Mouse (Mus musculus): ENCODE results near the gene Hemgn. TPM values are rescaled to one million over a fixed set of nuclear protein-coding genes. Genes with fewer than 3 reads are reported as not detected.

Hemgn gene
- total and polyA plus RNA-seq, 3 experiments: 11.8 to 19.9 TPM; not detected in 1

- H3K36me3 ChIP-seq (ENCODE audit: control insufficient read depth in 1 of 2, insufficient read depth in 2 of 2, low read length in 2 of 2): peaks cover 0 to 25% of the 10 kb centered on the region in 2 experiments; a peak in 2 of 4 replicates
- H3K27me3 ChIP-seq (ENCODE audit: control insufficient read depth in 1 of 2, insufficient read depth in 2 of 2, low read length in 2 of 2): no peaks in the 10 kb centered on the region
- peak; percentile 68 for TF ChIP-seq TBP (IDR thresholded peaks at IDR 0.05; ENCODE audit: low read depth, low read length)
- no peak; the same call in 1 of the 2 replicates for TF ChIP-seq ZKSCAN1 (IDR thresholded peaks at IDR 0.05; ENCODE audit: low read depth, low read length)
- TF ChIP-seq MEF2A (IDR thresholded peaks at IDR 0.05; ENCODE audit: extremely low read depth, insufficient replicate concordance, low read depth, low read length, poor library complexity, severe bottlenecking): no peak
- peak; percentile 98 for TF ChIP-seq ETS1 (IDR thresholded peaks at IDR 0.05; ENCODE audit: low read depth, low read length)
- no peak for TF ChIP-seq CTCF (IDR thresholded peaks at IDR 0.05 in 2 of 3, conservative IDR thresholded peaks at IDR 0.05 in 1 of 3; ENCODE audit: control insufficient read depth in 1 of 3, insufficient read depth in 1 of 3, low read depth in 2 of 3, low read length in 3 of 3, poor library complexity in 1 of 3, severe bottlenecking in 1 of 3)
- peak; percentile 97 for TF ChIP-seq ZNF384 (IDR thresholded peaks at IDR 0.05; ENCODE audit: low read depth, low read length)
- TF ChIP-seq GATA1 (IDR thresholded peaks at IDR 0.05; ENCODE audit: low read depth, low read length): peak; percentile 93
- peak; percentile 74; the same call in 1 of the 2 replicates for TF ChIP-seq MAX (IDR thresholded peaks at IDR 0.05; ENCODE audit: low read length)
- TF ChIP-seq POLR2A (IDR thresholded peaks at IDR 0.05; ENCODE audit: control insufficient read depth in 1 of 2, insufficient read depth in 1 of 2, low read depth in 1 of 2, low read length in 2 of 2, poor library complexity in 1 of 2): no peak
- TF ChIP-seq HCFC1 (IDR thresholded peaks at IDR 0.05; ENCODE audit: low read depth, low read length): peak; percentile 68
- TF ChIP-seq SMC3 (IDR thresholded peaks at IDR 0.05; ENCODE audit: low read depth, low read length): no peak
- TF ChIP-seq SIN3A (IDR thresholded peaks at IDR 0.05; ENCODE audit: low read length): peak; percentile 59
- TF ChIP-seq MAZ (IDR thresholded peaks at IDR 0.05; ENCODE audit: low read depth, low read length): peak; percentile 69; the same call in 1 of the 2 replicates
- no peak for TF ChIP-seq MYB (IDR thresholded peaks at IDR 0.05; ENCODE audit: low read depth, low read length)
- TF ChIP-seq MXI1 (IDR thresholded peaks at IDR 0.05; ENCODE audit: low read depth, low read length): peak; percentile 64
- peak; percentile 99 for TF ChIP-seq TAL1 (IDR thresholded peaks at IDR 0.05; ENCODE audit: low read length)
- peak; percentile 89 to 97 for TF ChIP-seq EP300 (IDR thresholded peaks at IDR 0.05; ENCODE audit: low read depth in 1 of 2, low read length in 2 of 2)
- TF ChIP-seq E2F4 (IDR thresholded peaks at IDR 0.05; ENCODE audit: borderline replicate concordance, low read depth, low read length): peak; percentile 89
- TF ChIP-seq NELFE (IDR thresholded peaks at IDR 0.05; ENCODE audit: low read depth, low read length): no peak
- no peak for TF ChIP-seq RAD21 (IDR thresholded peaks at IDR 0.05; ENCODE audit: low read depth, low read length)
- TF ChIP-seq BHLHE40 (IDR thresholded peaks at IDR 0.05; ENCODE audit: borderline replicate concordance, low read depth, low read length): 0 out of 2 replicates have a peak, but pooled peaks have one; percentile 5
- no peak for TF ChIP-seq CHD2 (IDR thresholded peaks at IDR 0.05; ENCODE audit: low read length)
- TF ChIP-seq TCF12 (IDR thresholded peaks at IDR 0.05; ENCODE audit: low read depth, low read length): peak; percentile 99
- H3K4me3 ChIP-seq (ENCODE audit: control insufficient read depth in 1 of 2, insufficient read depth in 1 of 2, low read depth in 2 of 2, low read length in 2 of 2): peak overlapping the region; percentile 36 to 44
- H3K9me3 ChIP-seq (replicated peaks; ENCODE audit: insufficient read depth, low read length): no peaks in the 10 kb centered on the region
- H3K27ac ChIP-seq (ENCODE audit: control insufficient read depth, low read depth, low read length): peak overlapping the region; percentile 88
- peaks cover 5% of the 10 kb centered on the region; the same call in 1 of the 2 replicates for H3K79me2 ChIP-seq (ENCODE audit: control insufficient read depth, insufficient read depth, low read length, poor library complexity)
- peak; percentile 90 for DNase-seq (ENCODE audit: low read depth, low spot score)
- H3K4me1 ChIP-seq (ENCODE audit: control insufficient read depth in 1 of 2, insufficient read depth in 2 of 2, low read length in 2 of 2): peaks cover 12 to 30% of the 10 kb centered on the region in 2 experiments
- H3K9ac ChIP-seq (ENCODE audit: control insufficient read depth, low read depth, low read length, poor library complexity, severe bottlenecking): peak overlapping the region; percentile 76
Measured at GRCm38 (mm10) chr4:46404042-46404795, 9.1 kb downstream of the Hemgn start.
